Mouse (Mus musculus): ENCODE results near the gene Svopl.

DNA sequence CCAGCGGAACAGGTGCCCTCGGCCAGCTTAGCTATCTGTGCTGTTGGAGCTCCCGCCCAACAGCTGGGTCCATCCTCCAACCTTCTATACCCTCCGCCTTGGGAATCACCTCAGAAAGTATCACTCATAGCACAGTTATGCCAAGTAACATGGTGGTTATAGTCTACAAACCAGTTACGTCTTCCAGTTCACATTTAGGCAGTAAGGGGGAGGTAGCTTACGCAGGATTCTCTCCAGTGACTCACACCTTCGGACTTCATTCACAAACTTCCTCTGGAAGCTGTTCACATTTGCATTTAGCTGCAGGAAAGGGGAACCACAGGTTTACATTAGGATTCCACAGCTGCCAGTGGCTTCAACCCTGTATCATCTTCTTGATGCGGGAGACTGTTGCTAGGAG is 45.7 kb upstream of the Svopl start:
- TF ChIP-seq POLR2A (IDR thresholded peaks at IDR 0.05; ENCODE audit: extremely low read depth, insufficient read depth, low read length) (no peak), CTCF (IDR thresholded peaks at IDR 0.05; ENCODE audit: low read depth, low read length) (no peak)

Data from liver, adult 2 months (tissue).